Mouse (Mus musculus): ENCODE measurements at regions not wholly inside any gene's neighbourhood (a gene's known extent, or its start where the extent isn't known, plus 50 kb on each side); places are given as distances from the start of the nearest gene placed in this dataset.

DNA sequence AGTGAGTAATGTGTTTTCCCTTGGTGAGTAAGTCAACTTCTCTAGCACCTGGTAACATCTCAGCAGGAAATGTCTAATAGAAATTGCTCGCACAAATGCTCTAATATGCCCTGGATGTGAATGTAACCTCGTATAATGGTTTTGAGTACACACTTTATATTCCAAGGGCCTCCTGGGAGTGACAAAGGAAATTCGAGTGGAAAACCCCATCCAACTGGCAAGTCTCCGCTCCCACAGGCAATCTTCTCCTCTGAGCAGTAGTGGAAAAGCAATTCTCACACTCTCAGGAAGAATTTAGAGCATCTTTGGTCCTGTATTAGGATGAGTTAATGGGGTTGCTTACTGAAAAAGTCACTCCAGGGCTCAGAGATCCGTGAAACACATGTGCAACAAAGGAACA is 183.4 kb upstream of the Tll1 start:
- H3K27me3 ChIP-seq (ENCODE audit: control insufficient read depth, insufficient read depth, low read length) = no peaks in the 10 kb centered on the region
- no peak overlapping the region for H3K4me2 ChIP-seq (ENCODE audit: low read depth, low read length)
- no peak overlapping the region for H3K9ac ChIP-seq (replicated peaks; ENCODE audit: low read depth, low read length)
- ATAC-seq (ENCODE audit: insufficient read depth, low read depth) = no peak
- no peak for DNase-seq (ENCODE audit: low spot score)
- WGBS = 70% methylated on average over 5 of the region's 5 CpGs
- H3K9me3 ChIP-seq (replicated peaks; ENCODE audit: control insufficient read depth, low read length) = no peaks in the 10 kb centered on the region
- no peak overlapping the region for H3K27ac ChIP-seq (ENCODE audit: low read depth)
- H3K4me1 ChIP-seq (ENCODE audit: control insufficient read depth, insufficient read depth) = no peaks in the 10 kb centered on the region
- no peak for TF ChIP-seq EP300 (IDR thresholded peaks at IDR 0.05; ENCODE audit: low read depth)
- no peak for TF ChIP-seq CTCF (IDR thresholded peaks at IDR 0.05; ENCODE audit: low read depth)
- no peak overlapping the region for H3K4me3 ChIP-seq (ENCODE audit: low read depth, low read length)
- no peaks in the 10 kb centered on the region for H3K36me3 ChIP-seq (replicated peaks; ENCODE audit: control insufficient read depth, insufficient read depth, low read length)

DNA sequence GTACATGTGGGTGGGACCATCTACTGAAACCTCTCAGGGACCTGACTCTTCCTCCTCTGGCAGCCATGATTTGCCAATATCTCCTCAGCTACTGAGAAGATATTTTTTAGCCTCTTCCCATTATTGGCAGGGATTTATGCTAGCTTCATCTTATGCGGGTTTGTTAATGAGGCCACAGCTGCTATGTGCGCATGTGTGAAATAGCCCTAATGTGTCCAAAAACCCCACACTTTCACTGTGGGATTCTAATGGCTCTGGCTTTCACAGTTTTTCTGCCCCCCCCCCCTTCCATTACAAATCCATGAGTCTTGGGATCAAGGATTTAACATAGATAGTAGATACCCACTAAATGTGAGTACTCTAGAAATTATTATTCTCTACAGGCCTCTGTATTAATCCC is 182.2 kb upstream of the Tll1 start:
- DNase-seq (ENCODE audit: low spot score) (no peak), ATAC-seq (ENCODE audit: insufficient read depth, low read depth) (no peak)
- no peak overlapping the region for H3K9ac ChIP-seq (replicated peaks; ENCODE audit: low read depth, low read length)
- 86% methylated on average over 2 of the region's 2 CpGs for WGBS
- H3K4me3 ChIP-seq (ENCODE audit: low read depth, low read length) = no peak overlapping the region
- H3K4me2 ChIP-seq (ENCODE audit: low read depth, low read length) = no peak overlapping the region
- H3K9me3 ChIP-seq (replicated peaks; ENCODE audit: control insufficient read depth, low read length) = no peaks in the 10 kb centered on the region
- H3K27ac ChIP-seq (ENCODE audit: low read depth) = no peak overlapping the region
- no peaks in the 10 kb centered on the region for H3K36me3 ChIP-seq (replicated peaks; ENCODE audit: control insufficient read depth, insufficient read depth, low read length)
- TF ChIP-seq EP300 (IDR thresholded peaks at IDR 0.05; ENCODE audit: low read depth) = no peak
- TF ChIP-seq CTCF (IDR thresholded peaks at IDR 0.05; ENCODE audit: low read depth) = no peak
- no peaks in the 10 kb centered on the region for H3K4me1 ChIP-seq (ENCODE audit: control insufficient read depth, insufficient read depth)
- H3K27me3 ChIP-seq (ENCODE audit: control insufficient read depth, insufficient read depth, low read length) = no peaks in the 10 kb centered on the region

DNA sequence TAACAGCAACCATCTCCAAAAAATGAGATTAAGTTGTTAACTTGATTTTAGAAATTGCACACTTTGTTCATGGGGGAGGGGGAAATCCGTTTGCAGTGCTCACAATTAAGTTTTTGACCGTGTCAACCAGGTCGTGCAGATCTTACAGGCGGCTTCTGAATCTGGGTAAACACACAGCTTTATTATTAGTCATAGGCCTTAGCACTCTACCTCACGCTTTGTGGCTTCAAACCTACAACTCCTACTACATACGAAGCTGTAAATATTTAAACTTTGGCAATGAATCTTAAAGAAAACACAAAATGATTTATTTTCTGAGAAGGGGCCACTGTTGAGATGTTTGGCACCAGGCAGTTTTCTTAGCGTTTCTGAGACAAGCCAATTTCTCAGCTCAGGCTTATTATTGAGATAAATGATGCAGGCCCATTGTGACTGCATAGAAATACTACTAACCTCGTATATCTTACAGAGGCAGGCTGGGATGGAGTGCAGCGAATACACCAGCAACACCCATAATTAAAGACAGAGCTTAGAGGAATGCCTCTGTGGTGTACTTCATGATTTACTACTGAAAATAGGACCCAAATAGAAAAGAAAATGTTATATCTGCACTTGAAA is 173.8 kb upstream of the Tll1 start:
- WGBS = 84% methylated on average over 9 of the region's 9 CpGs
- Histone ChIP-seq H3K4me3 (ENCODE audit: low read depth, low read length) (no peak overlapping the region), H3K27ac (ENCODE audit: low read depth) (no peak overlapping the region), H3K4me1 (ENCODE audit: control insufficient read depth, insufficient read depth) (no peaks in the 10 kb centered on the region), H3K9ac (replicated peaks; ENCODE audit: low read depth, low read length) (no peak overlapping the region), H3K9me3 (replicated peaks; ENCODE audit: control insufficient read depth, low read length) (no peaks in the 10 kb centered on the region), H3K4me2 (ENCODE audit: low read depth, low read length) (no peak overlapping the region), H3K27me3 (ENCODE audit: control insufficient read depth, insufficient read depth, low read length) (no peaks in the 10 kb centered on the region), H3K36me3 (replicated peaks; ENCODE audit: control insufficient read depth, insufficient read depth, low read length) (no peaks in the 10 kb centered on the region)
- ATAC-seq (ENCODE audit: insufficient read depth, low read depth) = no peak
- no peak for DNase-seq (ENCODE audit: low spot score)
- TF ChIP-seq CTCF (IDR thresholded peaks at IDR 0.05; ENCODE audit: low read depth) (no peak), EP300 (IDR thresholded peaks at IDR 0.05; ENCODE audit: low read depth) (no peak)

DNA sequence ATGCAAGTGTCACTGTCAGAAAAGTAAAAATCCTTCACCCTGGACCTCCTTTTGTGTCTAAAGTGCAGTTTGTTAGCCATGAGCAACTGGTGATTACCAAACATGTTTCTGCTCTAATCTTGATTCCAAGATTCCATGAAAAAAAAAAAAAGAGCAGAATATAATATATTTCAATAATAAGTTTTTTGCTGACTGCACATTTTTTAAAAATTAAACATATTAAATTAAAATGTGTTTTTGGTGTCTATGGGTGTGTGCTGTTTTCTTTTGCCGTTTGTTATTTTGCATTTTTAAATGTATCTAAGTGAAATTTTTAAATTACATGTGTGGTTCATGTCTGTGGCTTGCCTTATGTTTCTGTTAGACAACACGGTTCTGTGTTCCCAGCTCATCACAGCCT is 171.8 kb upstream of the Tll1 start:
- WGBS = 70% methylated on average over 2 of the region's 2 CpGs
- Histone ChIP-seq H3K4me2 (ENCODE audit: low read depth, low read length) (no peak overlapping the region), H3K27me3 (ENCODE audit: control insufficient read depth, insufficient read depth, low read length) (no peaks in the 10 kb centered on the region), H3K4me1 (ENCODE audit: control insufficient read depth, insufficient read depth) (no peaks in the 10 kb centered on the region), H3K4me3 (ENCODE audit: low read depth, low read length) (no peak overlapping the region), H3K27ac (ENCODE audit: low read depth) (no peak overlapping the region), H3K9me3 (replicated peaks; ENCODE audit: control insufficient read depth, low read length) (no peaks in the 10 kb centered on the region), H3K9ac (replicated peaks; ENCODE audit: low read depth, low read length) (no peak overlapping the region), H3K36me3 (replicated peaks; ENCODE audit: control insufficient read depth, insufficient read depth, low read length) (no peaks in the 10 kb centered on the region)
- no peak for ATAC-seq (ENCODE audit: insufficient read depth, low read depth)
- no peak for TF ChIP-seq EP300 (IDR thresholded peaks at IDR 0.05; ENCODE audit: low read depth)
- TF ChIP-seq CTCF (IDR thresholded peaks at IDR 0.05; ENCODE audit: low read depth) = no peak
- DNase-seq (ENCODE audit: low spot score) = no peak

DNA sequence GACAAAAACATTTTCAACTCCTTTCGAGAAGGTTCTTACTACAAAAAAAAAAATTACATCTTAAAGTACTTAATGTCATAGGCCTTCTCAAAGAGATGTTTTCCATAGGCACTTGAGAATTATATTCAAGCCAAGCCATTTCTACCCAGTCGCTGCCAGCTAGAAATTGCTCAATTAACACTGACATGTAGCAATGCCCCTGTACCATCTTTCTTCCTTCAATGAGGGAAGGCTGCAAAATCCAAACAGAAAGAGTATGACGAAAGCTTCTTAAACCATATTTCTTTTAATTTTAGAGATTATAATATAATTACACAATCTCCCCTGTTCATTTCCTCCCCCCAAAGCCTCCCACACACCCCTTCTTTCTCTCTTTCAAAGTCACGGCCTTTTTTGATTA is 169.4 kb upstream of the Tll1 start:
- Histone ChIP-seq H3K4me2 (ENCODE audit: low read depth, low read length) (no peak overlapping the region), H3K4me3 (ENCODE audit: low read depth, low read length) (no peak overlapping the region), H3K9me3 (replicated peaks; ENCODE audit: control insufficient read depth, low read length) (no peaks in the 10 kb centered on the region), H3K4me1 (ENCODE audit: control insufficient read depth, insufficient read depth) (no peaks in the 10 kb centered on the region), H3K27ac (ENCODE audit: low read depth) (no peak overlapping the region), H3K27me3 (ENCODE audit: control insufficient read depth, insufficient read depth, low read length) (no peaks in the 10 kb centered on the region), H3K9ac (replicated peaks; ENCODE audit: low read depth, low read length) (no peak overlapping the region), H3K36me3 (replicated peaks; ENCODE audit: control insufficient read depth, insufficient read depth, low read length) (no peaks in the 10 kb centered on the region)
- 82% methylated on average over 4 of the region's 4 CpGs for WGBS
- TF ChIP-seq EP300 (IDR thresholded peaks at IDR 0.05; ENCODE audit: low read depth) (no peak), CTCF (IDR thresholded peaks at IDR 0.05; ENCODE audit: low read depth) (no peak)
- DNase-seq (ENCODE audit: low spot score) = no peak
- no peak for ATAC-seq (ENCODE audit: insufficient read depth, low read depth)

DNA sequence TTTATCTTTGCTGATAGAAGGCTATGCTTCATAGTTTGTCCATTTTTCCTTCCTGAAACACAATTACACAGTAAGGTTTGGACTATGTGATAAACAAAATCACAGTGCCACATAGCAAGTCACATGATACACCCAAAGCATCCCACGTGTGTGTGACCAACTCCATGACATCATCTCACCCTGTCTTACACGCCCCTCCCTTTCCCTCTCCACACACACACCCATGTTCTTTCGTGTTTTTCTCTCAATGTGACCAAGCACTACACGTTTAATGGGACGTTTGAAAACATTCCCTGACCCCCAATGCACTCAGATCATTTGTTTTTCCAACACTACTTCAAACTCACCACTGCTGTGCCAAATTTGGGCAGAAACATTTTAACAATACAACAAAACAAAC is 168.9 kb upstream of the Tll1 start:
- DNase-seq (ENCODE audit: low spot score) (no peak), ATAC-seq (ENCODE audit: insufficient read depth, low read depth) (no peak)
- no peaks in the 10 kb centered on the region for H3K9me3 ChIP-seq (replicated peaks; ENCODE audit: control insufficient read depth, low read length)
- 58% methylated on average over 5 of the region's 5 CpGs for WGBS
- TF ChIP-seq EP300 (IDR thresholded peaks at IDR 0.05; ENCODE audit: low read depth) = no peak
- no peak for TF ChIP-seq CTCF (IDR thresholded peaks at IDR 0.05; ENCODE audit: low read depth)
- H3K27ac ChIP-seq (ENCODE audit: low read depth) = no peak overlapping the region
- H3K4me2 ChIP-seq (ENCODE audit: low read depth, low read length) = no peak overlapping the region
- H3K36me3 ChIP-seq (replicated peaks; ENCODE audit: control insufficient read depth, insufficient read depth, low read length) = no peaks in the 10 kb centered on the region
- no peaks in the 10 kb centered on the region for H3K27me3 ChIP-seq (ENCODE audit: control insufficient read depth, insufficient read depth, low read length)
- no peak overlapping the region for H3K9ac ChIP-seq (replicated peaks; ENCODE audit: low read depth, low read length)
- peaks cover 4% of the 10 kb centered on the region; the same call in 1 of the 2 replicates for H3K4me1 ChIP-seq (ENCODE audit: control insufficient read depth, insufficient read depth)
- no peak overlapping the region for H3K4me3 ChIP-seq (ENCODE audit: low read depth, low read length)
